8 mouse cellular contexts compared by ENCODE assay signal in the genomic region with DNA sequence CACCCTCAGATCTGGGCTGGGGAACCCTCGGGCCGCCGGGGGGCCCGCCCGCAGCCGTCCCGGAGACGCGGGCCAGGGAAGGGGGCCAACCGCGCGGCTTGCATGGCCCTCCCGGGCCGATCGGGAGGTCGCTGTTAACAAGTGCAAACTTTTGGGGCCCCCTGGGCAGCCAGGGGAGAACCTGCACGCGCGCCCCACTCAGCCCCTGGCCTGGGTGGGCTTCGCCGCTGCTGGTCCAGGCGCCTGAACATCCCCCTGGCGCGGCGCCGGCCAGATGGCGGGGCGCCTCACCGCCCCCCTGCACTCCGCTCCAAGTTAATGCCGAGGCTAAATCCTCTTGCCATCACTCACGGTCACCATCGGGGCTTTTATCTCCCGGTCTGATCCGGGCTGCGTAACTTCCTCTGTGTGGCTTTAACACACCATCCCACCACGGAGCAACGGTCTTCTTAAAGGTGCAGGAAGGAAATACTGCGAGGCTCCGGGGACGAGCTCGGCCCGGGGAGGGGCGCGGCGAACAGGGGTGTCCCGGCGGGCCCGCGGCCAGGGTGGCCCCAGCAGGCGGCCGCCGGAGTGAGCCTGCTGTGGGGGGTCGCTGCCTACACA. TPM values are rescaled to one million over a fixed set of nuclear protein-coding genes. Genes with fewer than 3 reads are reported as not detected.
DNase-seq lines count a peak whose midpoint lies in the region; ATAC-seq and TF ChIP-seq lines count a peak whose summit lies in the region.

A gene (minus strand): TSS at position 407 of the 606 bp plus-strand sequence.

- no peaks in the 10 kb centered on the region; the same call in 1 of the 2 replicates for H3K9me3 ChIP-seq in erythroblast, embryonic 14.5 days (ENCODE audit: control insufficient read depth, low read length)
- H3K9me3 ChIP-seq in hindbrain, embryonic 14.5 days (ENCODE audit: control insufficient read depth, low read length): no peaks in the 10 kb centered on the region

- peak within 1 kb of the TSS; percentile 97 for H3K4me2 ChIP-seq in hindbrain, embryonic 14.5 days (replicated peaks)

- TF ChIP-seq CTCF in bone marrow, adult 2 months (IDR thresholded peaks at IDR 0.05; ENCODE audit: control insufficient read depth, insufficient read depth, low read length): no peak

- no peak for ATAC-seq in erythroblast, adult 5-6 weeks (replicated peaks; ENCODE audit: low FRiP score, poor library complexity, severe bottlenecking)
- ATAC-seq in hindbrain, embryonic 14.5 days (ENCODE audit: low FRiP score): peak; percentile 61

- H3K9ac ChIP-seq in hindbrain, embryonic 14.5 days: peak within 1 kb of the TSS; percentile 53

- H3K27me3 ChIP-seq in erythroblast, embryonic 14.5 days (ENCODE audit: control insufficient read depth): peaks cover 84% of the 10 kb centered on the region
- peaks cover 37% of the 10 kb centered on the region for H3K27me3 ChIP-seq in hindbrain, embryonic 14.5 days (ENCODE audit: control insufficient read depth, insufficient read depth, low read length)

- under 1% methylated on average over 54 of the region's 54 CpGs for WGBS in bone marrow, adult 2 months
- under 1% methylated on average over 54 of the region's 54 CpGs for WGBS in hindbrain, embryonic 14.5 days

- peak in 1 of 2 experiments; percentile 31 for DNase-seq in gastrocnemius, adult 8-10 months (ENCODE audit: low spot score in 2 of 2)
- DNase-seq in hindbrain, embryonic 14.5 days (ENCODE audit: low spot score): peak; percentile 49
- DNase-seq in layer of hippocampus, postnatal 36 days: no peak
- peak; percentile 62 for DNase-seq in lung, postnatal 25 days (ENCODE audit: low spot score)
- peak; percentile 65 to 70 for DNase-seq in right cerebral cortex, postnatal 10 days (ENCODE audit: low spot score in 2 of 2)

- no peaks in the 10 kb centered on the region for H3K36me3 ChIP-seq in erythroblast, embryonic 14.5 days (ENCODE audit: control insufficient read depth)
- no peaks in the 10 kb centered on the region for H3K36me3 ChIP-seq in hindbrain, embryonic 14.5 days (replicated peaks; ENCODE audit: control insufficient read depth, insufficient read depth)

- peak within 1 kb of the TSS; percentile 94 for H3K27ac ChIP-seq in bone marrow, adult 2 months (ENCODE audit: control insufficient read depth, insufficient read depth, low read depth, low read length, poor library complexity)
- H3K27ac ChIP-seq in hindbrain, embryonic 14.5 days: peak within 1 kb of the TSS; percentile 33; the same call in 1 of the 2 replicates

- peak; percentile 41; the same call in 1 of the 2 replicates for TF ChIP-seq POLR2A in bone marrow, adult 2 months (IDR thresholded peaks at IDR 0.05; ENCODE audit: borderline replicate concordance, control insufficient read depth, low read depth, low read length)

- H3K4me3 ChIP-seq in erythroblast, embryonic 14.5 days (replicated peaks): peak within 1 kb of the TSS; percentile 18
- peak within 1 kb of the TSS; percentile 66 for H3K4me3 ChIP-seq in bone marrow, adult 2 months (replicated peaks; ENCODE audit: control insufficient read depth, low read depth, low read length)
- H3K4me3 ChIP-seq in hindbrain, embryonic 14.5 days (replicated peaks; ENCODE audit: low read length): peak within 1 kb of the TSS; percentile 49

- no peaks in the 10 kb centered on the region for H3K4me1 ChIP-seq in erythroblast, embryonic 14.5 days (ENCODE audit: control insufficient read depth)
- H3K4me1 ChIP-seq in bone marrow, adult 2 months (ENCODE audit: control insufficient read depth, insufficient read depth, low read length): no peaks in the 10 kb centered on the region; the same call in 1 of the 2 replicates
- H3K4me1 ChIP-seq in hindbrain, embryonic 14.5 days (replicated peaks; ENCODE audit: control insufficient read depth, insufficient read depth, low read length): peaks cover 38% of the 10 kb centered on the region; the same call in 1 of the 2 replicates

RNA-seq across cellular contexts. Expression of the gene that starts here (rescaled TPM):
- polyA plus RNA-seq in erythroblast, embryonic 14.5 days (2012): 0.03 TPM in 1 of 2 replicates, not detected in the other
- total RNA-seq in erythroblast, adult 5-6 weeks (2015; ENCODE audit: low replicate concordance): 2.3 and 8.8 TPM in 2 replicates
- 0.94 and 2.0 TPM in 2 replicates for total RNA-seq in erythroblast, adult 5-6 weeks (2017; ENCODE audit: low replicate concordance)
- 12.3 and 30.8 TPM in 2 replicates for polyA plus RNA-seq in bone marrow, adult 2 months (2011; ENCODE audit: insufficient read depth, insufficient read length, low replicate concordance, missing spikeins)
- total RNA-seq in gastrocnemius, adult 8-10 months (2022): 10 to 100 TPM; 16.7 to 30.4 (median 26.0) TPM
- 2.9 and 3.9 TPM in 2 replicates for polyA plus RNA-seq in hindbrain, embryonic 14.5 days (2014; fragmentation: Nextera tagmentation; extraction: Ambion mirVana)
- total RNA-seq in layer of hippocampus, postnatal 36 days (2021): 100 to 1,000 TPM; 100 to 101 TPM

Comparison
In these comparisons a context has a peak if more than half of its experiments do, and no peak if none do; other contexts are left out.
1. DNase-seq: peak in hindbrain, embryonic 14.5 days (single experiment), lung, postnatal 25 days (single experiment) and right cerebral cortex, postnatal 10 days (2 of 2); none in layer of hippocampus, postnatal 36 days (0 of 2).
2. Peak in every context shown above with its lines, with median percentiles within 50 percentile points of each other: H3K4me3 ChIP-seq.